Mouse (Mus musculus): ENCODE measurements at regions not wholly inside any gene's neighbourhood (a gene's known extent, or its start where the extent isn't known, plus 50 kb on each side); places are given as distances from the start of the nearest gene placed in this dataset.

GRCm38 (mm10) chr2:148622216-148622615 is 50.2 kb upstream of the Nxt1 start:
- DNase-seq, result peak; percentile 14 to 30

DNA sequence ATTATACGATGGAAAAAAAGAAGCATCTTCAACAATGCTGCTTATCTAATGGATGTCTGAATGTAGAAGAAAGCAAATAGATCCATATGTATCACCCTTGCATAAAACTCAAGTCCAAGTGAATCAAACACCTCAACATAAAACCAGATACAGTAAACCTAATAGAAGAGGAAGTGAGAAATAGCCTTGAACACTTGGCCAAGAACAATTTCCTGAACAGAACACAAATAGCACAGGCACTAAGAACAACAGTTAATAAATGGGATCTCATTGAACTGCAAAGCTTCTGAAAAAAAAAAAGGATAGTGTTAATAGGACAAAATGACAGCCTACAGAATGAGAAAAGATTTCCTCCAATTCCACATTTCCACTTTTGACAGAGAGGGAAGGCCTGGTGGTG is 60.5 kb upstream of the Nxt1 start:
- DNase-seq, result no peak

DNA sequence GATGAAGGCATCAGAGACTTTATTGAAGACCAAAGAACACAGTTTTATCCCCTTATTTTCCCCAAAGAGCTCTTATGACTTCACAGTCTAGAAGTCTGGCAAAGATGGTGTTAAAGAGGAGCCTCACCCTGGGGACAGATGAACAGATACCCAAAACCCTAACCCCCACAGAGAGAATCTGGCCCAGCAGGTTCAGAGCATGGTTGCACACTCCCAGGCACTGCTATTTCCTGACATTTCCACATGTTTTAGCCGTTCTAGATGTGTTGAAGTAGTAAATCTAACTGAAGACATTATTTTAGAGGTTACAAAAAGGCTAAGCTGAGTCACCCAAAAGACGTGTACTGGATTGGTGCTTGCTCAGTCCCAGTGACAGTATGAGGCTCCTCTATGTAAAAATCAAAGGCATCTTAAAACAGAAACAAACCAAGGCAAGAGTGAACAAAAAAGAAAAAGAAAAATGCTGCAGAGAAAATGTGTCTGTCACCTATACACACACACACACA is 66.9 kb upstream of the Nxt1 start:
- DNase-seq, result no peak

GRCm38 (mm10) chr2:148603951-148604350 is 68.5 kb upstream of the Nxt1 start:
- no peak for DNase-seq

- DNase-seq, result no peak
Measured at GRCm38 (mm10) chr2:148603315-148603714, 69.1 kb upstream of the Nxt1 start.

- DNase-seq, result no peak
Measured at GRCm38 (mm10) chr2:148599498-148599897, 72.9 kb upstream of the Nxt1 start.

- no peak for DNase-seq
Measured at GRCm38 (mm10) chr2:148596966-148597365, 75.4 kb upstream of the Nxt1 start.

DNA sequence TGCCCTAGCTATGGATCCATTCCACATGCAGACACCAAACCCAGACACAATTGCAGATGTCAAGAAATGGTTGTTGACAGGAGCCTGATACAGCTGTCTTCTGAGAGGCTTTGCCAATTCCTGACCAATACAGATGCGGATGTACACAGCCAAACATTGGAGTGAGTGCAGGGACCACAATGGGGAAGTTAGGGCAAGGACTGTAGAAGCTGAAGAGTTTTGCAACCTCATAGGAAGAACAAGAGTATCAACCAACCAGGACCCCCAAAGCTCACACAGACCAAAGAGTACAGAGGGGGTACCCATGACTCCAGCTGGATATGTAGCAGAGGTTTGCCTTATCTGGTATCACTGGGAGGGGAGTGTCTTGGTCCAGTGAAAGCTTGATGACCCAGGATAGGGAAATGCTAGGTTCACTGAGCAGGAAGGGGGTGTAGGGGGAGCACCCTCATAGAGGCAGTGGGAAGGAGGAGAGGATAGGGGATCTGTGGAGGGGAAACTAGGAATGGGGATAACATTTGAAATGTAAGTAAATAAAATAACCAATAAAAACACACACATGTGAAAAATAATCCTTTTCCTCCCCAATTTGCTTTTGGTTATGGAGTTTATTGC is 86.6 kb upstream of the Nxt1 start:
- no peak for DNase-seq

GRCm38 (mm10) chr2:148582208-148582607 is 90.2 kb upstream of the Nxt1 start:
- no peak for DNase-seq

DNA sequence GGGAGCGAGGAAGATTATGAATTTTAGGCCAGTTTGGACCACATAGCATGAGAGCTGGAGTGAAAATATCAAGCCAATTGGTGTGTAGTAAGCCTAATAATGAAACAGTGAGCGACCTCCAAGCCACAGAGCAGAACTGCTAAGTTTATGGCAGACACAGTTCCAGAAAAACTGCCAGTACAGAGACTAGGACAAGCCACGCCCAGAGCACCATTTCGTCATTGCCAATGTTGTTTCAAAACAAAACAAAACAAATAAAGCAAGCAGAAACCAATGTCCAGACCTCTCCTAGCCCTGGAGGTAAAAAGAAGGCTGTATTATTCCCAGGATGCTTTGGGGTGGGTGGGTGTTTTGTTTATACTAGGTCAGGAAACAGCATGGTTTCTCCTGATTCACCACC is 90.7 kb upstream of the Nxt1 start:
- DNase-seq, result no peak

DNA sequence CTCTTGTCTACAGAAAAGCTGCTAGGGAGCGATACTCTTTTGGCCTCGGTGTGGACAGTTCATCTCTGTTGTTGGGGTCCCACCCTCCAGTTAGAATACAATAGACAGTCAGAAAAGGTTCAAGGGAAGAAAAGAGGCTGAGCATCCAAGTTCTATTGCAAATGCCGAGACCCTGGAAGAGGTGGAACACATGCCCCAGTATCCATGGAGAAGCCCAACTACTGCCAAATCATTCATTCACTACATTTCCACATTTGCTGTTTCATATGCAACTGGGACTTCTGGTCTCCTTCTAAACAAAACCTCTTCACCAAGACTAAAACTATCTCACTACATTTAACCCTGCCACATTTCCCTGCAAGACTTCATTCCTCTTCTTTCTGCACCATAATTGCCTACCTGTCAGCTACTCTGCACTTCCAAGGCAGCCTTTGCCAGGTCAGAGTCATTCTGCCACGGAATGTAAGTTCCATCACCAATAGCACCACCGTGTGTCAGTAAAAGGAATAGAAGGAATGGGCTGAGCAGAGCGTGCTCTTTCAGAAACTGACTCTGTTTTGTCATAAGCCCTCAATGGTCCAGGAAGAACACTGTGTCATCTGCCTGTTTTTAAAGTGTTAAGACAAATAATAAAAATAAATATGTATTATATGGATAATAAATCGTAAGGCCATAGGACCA is 92.0 kb upstream of the Nxt1 start:
- peak; percentile 65 to 72 for DNase-seq

DNA sequence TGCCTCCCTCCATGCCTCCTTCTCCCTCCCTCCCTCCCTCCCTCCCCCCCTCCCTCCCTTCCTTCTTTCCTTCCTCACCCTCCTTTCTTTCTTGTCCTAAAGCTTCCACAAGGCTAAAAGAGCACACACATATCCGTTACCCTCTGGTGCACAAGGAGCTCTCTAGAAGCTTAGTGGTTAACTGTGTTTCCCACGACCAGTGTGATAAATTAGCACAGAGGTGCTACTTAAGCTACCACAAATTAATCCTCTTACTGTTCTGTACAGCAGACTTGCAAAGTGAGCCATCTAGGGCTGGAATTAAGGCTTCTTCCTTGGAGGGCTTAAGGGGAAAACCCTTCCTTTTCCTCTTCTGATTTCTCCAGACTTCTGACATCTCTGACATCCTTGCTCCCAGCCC is 92.8 kb upstream of the Nxt1 start:
- DNase-seq, result no peak

DNA sequence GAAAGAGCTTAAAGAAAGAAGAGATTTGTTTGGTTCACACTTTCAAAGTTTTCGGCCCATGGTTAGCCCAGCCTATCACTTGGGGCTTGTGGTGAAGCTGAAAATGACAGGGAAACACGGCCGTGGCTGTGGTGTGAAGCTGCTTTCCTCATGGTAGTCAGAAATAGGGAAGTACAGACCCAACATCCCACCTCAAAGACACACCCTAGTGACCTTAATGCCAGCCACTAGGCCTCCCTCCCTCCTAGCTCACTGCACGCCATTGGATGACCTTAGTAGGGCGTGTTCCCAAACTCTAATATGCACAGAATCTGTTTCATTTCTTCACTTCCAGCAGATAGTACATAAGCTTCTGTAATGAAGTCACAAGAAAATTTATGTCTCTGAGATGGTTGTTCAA is 93.4 kb upstream of the Nxt1 start:
- DNase-seq, result no peak

DNA sequence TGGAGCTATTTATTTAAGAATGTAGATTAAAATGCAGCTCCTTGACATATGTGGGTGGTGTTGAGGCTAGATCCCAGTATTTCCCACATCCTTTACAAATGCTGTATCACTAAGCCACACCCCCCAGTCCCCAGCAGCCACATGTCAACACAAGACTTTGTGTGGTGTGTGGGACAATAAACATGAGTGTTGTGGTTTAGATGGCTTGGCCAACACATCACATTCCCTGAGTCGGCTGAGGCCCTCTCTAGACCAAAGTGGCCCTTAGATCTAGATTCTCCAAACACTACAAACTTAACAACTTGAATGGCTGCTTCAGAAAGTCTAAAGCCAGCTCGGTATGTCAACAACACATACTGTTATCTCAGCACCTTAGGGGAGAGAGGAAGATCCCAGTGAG is 94.2 kb upstream of the Nxt1 start:
- no peak for DNase-seq

DNA sequence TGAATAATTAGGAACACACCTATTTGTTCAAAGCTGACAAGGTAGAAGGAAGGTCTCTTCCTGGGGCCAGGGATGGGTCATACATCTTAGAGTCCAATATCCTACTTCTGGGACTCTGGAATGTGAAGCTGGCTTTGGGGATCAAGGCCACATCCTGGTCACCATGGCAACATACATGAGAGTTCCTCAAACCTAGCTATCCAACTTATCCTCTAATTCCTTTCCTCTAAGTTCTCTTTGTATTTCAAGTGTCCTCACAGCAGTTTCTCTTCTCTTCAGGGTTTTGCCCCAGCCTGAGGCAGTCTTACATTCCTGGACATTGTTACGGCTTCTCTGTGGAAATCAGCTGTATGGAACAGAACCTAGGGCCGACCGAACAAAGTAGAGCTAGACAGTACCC is 97.0 kb upstream of the Nxt1 start:
- DNase-seq, result no peak

DNA sequence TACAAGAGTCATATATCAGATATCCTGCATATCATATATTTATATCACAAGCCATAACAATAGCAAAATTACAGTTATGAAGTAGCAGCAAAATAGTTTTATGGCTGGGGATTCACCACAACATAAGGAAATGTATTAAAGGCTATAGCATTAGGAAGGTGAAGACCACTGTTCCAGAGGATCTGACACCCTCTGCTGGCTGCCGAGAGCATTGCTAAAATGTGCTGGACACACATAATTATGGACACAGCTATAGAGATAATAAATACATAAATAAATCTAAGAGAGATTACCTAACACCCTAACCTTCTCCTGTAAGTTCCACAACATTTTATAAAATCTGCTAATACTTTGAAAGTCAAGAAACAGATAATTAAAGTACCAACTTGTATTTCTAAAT is 100.2 kb upstream of the Nxt1 start:
- DNase-seq, result peak; percentile 85 to 86

- no peak for DNase-seq
Measured at GRCm38 (mm10) chr2:148571616-148572015, 100.8 kb upstream of the Nxt1 start.

DNA sequence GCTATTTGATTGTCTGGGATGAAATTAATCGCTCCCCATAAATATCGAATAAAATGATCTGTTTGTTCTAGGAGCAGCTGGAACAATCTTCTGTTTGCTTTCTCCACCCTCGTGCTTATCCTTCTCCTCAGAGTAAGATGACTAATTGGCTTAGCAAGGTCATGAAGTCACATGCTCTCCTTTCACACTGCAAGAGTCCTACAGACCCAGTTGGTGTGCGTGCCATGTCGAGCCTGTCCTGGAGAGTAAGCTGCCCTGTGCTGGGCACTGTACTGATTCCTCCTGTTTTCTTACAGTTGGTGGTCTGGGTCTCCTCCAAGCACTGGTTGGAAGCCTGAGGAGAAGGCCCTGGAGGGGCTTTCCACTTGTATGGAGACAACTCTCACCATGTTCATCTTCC is 101.4 kb upstream of the Nxt1 start:
- DNase-seq, result no peak

DNA sequence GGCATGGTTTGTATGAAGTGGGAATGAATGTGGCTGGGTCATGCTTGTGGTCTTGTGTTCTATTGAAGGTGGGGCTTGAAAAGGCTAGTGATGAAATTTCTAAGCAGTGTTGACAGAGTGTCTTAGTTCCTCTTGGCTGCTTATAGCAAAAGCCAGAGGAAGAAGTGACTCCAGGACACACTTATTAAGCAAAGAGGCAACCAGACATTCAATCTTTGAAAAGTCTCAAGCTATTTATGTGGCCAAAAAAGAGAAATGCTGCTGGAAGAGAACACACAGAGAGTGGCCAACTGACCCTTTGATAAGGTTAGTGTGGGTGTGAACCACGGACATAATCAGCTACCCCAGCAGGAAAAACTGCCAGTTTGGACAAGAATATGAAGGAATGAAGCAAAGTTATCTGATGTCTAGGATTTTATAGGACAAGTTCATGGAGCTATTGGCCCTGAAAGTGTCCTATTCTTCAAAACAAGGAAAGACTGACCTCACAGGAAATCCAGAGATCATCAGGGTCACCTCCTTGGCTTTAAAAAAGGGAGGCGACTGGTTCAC is 104.4 kb upstream of the Nxt1 start:
- no peak for DNase-seq

GRCm38 (mm10) chr2:148563390-148563789 is 109.0 kb upstream of the Nxt1 start:
- DNase-seq, result no peak

- DNase-seq, result no peak
Measured at GRCm38 (mm10) chr2:148562041-148562440, 110.4 kb upstream of the Nxt1 start.

DNA sequence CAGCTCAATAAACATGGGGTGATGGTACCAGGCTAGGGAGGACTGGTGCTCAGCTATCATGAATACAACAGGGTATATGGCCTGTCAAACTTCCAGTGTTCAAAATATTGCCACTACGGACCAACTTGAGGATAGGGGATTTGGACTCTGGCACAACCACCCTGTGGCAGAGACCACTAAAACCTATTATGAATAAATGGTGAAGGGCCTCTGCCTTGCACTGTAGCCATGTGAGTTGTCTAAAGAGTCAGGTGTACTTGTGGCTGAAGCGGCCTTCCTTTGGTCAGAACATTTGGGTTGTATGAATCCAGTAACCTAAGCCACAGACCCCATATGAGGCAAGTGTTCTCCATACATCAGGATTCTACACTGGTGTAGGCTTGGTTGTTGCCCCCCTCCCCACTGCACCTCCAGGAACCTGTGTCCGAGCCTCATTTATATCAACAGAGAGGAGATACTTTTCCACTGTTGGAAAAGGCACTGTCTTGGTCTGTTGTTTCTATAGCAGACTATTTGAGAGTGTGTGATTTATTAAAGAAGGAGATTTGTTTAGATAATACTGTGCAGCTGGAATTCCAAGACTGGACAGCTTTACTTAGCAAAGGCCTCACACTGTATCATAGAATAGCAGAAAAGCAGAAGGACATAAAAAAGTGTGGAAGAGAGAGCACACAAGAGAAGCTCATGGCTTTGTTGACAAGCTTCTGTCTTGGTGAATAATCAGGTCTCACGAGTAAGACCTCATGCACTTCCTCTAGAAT is 112.2 kb upstream of the Nxt1 start:
- DNase-seq, result no peak

- DNase-seq, result no peak
Measured at GRCm38 (mm10) chr2:148559376-148559775, 113.0 kb upstream of the Nxt1 start.

DNA sequence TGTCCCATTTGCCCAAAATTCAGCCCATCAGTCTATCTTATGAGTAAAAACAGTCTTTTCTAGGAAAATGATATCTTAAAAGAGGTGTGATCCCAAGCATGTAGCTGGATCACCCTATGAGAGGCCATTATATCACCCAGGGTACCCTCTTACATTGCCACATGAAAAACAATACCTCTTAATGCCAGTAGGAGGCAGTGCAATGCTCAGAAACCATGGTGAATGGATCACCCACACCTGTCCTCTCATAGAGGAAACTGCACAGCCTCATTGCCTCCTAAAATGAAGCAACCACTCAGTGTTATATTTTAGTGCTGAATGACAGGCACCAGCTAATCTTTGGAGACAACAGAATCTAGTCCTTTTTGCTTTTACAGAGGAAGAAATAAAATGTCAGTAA is 114.0 kb upstream of the Nxt1 start:
- DNase-seq, result no peak
